ENCODE assay signal across 19 mouse cellular contexts in genomic region chr10:4374734-4375133, GRCm38 (mm10). TPM values are rescaled to one million over a fixed set of nuclear protein-coding genes. Genes with fewer than 3 reads are reported as not detected.
DNase-seq lines count a peak whose midpoint lies in the region; ATAC-seq and TF ChIP-seq lines count a peak whose summit lies in the region.
"Had no signal": no experiment of that assay in that cellular context is flagged by ENCODE, and none has a peak within 500 bp of the region (broad histone marks: within the 10 kb centered on the region; RNA-seq: fewer than 3 reads in every experiment).

No protein-coding gene starts in this region.

- no peak for ATAC-seq in forebrain, embryonic 11.5 days (replicated peaks; ENCODE audit: low FRiP score)
- no peak for ATAC-seq in forebrain, embryonic 15.5 days (replicated peaks)
- ATAC-seq: activated CD4-positive, CD25-positive, alpha-beta regulatory T cell, adult 4 months; forebrain, postnatal 0 days had no signal

- TF ChIP-seq EP300 in ES-Bruce4 (IDR thresholded peaks at IDR 0.05; ENCODE audit: insufficient read depth, low read depth, low read length) = no peak

- H3K4me1 ChIP-seq in forebrain, embryonic 11.5 days (replicated peaks; ENCODE audit: control insufficient read depth, insufficient read depth, low read length) = no peaks in the 10 kb centered on the region
- H3K4me1 ChIP-seq in forebrain, embryonic 15.5 days = no peaks in the 10 kb centered on the region
- H3K4me1 ChIP-seq in ES-Bruce4 (ENCODE audit: control insufficient read depth, insufficient read depth, low read length) = peaks cover 7% of the 10 kb centered on the region
- H3K4me1 ChIP-seq: embryonic facial prominence, embryonic 12.5 days; forebrain, embryonic 12.5 days had no signal

- H3K4me3 ChIP-seq in forebrain, embryonic 11.5 days (ENCODE audit: low read depth, low read length) = no peak overlapping the region
- no peak overlapping the region for H3K4me3 ChIP-seq in forebrain, embryonic 15.5 days
- H3K4me3 ChIP-seq in ES-Bruce4 (ENCODE audit: low read depth, low read length) = no peak overlapping the region
- H3K4me3 ChIP-seq: embryonic facial prominence, embryonic 10.5 days; embryonic facial prominence, embryonic 12.5 days; forebrain, embryonic 12.5 days had no signal

- no peak overlapping the region for H3K27ac ChIP-seq in forebrain, embryonic 11.5 days (ENCODE audit: low read depth, low read length)
- H3K27ac ChIP-seq in forebrain, embryonic 15.5 days (replicated peaks) = no peak overlapping the region
- H3K27ac ChIP-seq in ES-Bruce4 (ENCODE audit: insufficient read depth, low read length) = peak overlapping the region; percentile 96
- H3K27ac ChIP-seq: embryonic facial prominence, embryonic 10.5 days; embryonic facial prominence, embryonic 12.5 days; forebrain, embryonic 12.5 days had no signal

- TF ChIP-seq POLR2A in ES-Bruce4 (IDR thresholded peaks at IDR 0.05; ENCODE audit: insufficient read depth, low read length) = no peak

- no peak overlapping the region for H3K4me2 ChIP-seq in forebrain, embryonic 11.5 days (ENCODE audit: low read depth, low read length, severe bottlenecking)
- H3K4me2 ChIP-seq in forebrain, embryonic 15.5 days (replicated peaks) = no peak overlapping the region
- H3K4me2 ChIP-seq: embryonic facial prominence, embryonic 12.5 days; forebrain, embryonic 12.5 days had no signal

- no peaks in the 10 kb centered on the region; the same call in 1 of the 2 replicates for H3K36me3 ChIP-seq in forebrain, embryonic 11.5 days (ENCODE audit: control insufficient read depth, insufficient read depth, low read length)
- H3K36me3 ChIP-seq in forebrain, embryonic 15.5 days = no peaks in the 10 kb centered on the region
- no peaks in the 10 kb centered on the region for H3K36me3 ChIP-seq in ES-Bruce4 (ENCODE audit: control insufficient read depth, insufficient read depth, low read length, poor library complexity, severe bottlenecking)

- DNase-seq in forebrain, embryonic 11.5 days (ENCODE audit: low spot score) = peak; percentile 15
- peak; percentile 63 for DNase-seq in R1 (ENCODE audit: low read depth, low spot score)
- no peak for DNase-seq in layer of hippocampus, postnatal 36 days
- DNase-seq: adrenal gland, adult 8-10 months; adrenal gland, postnatal 14 days; adrenal gland, postnatal 36 days; B cell, adult 2 months; cerebellum, adult 11-12 months; cerebellum, adult 2 months; cerebellum, adult 9-10 months; cerebellum, postnatal 10 days; cerebellum, postnatal 25 days; forebrain, postnatal 0 days had no signal

- no peak overlapping the region for H3K9ac ChIP-seq in forebrain, embryonic 11.5 days (ENCODE audit: low read length)
- no peak overlapping the region for H3K9ac ChIP-seq in forebrain, embryonic 15.5 days (replicated peaks)
- no peak overlapping the region for H3K9ac ChIP-seq in ES-Bruce4 (ENCODE audit: low read depth, poor library complexity, severe bottlenecking)
- H3K9ac ChIP-seq: embryonic facial prominence, embryonic 12.5 days; forebrain, embryonic 12.5 days; forebrain, postnatal 0 days had no signal

- H3K27me3 ChIP-seq in forebrain, embryonic 11.5 days (ENCODE audit: control insufficient read depth, insufficient read depth, low read length) = no peaks in the 10 kb centered on the region
- no peaks in the 10 kb centered on the region for H3K27me3 ChIP-seq in forebrain, embryonic 15.5 days
- no peaks in the 10 kb centered on the region for H3K27me3 ChIP-seq in ES-Bruce4 (ENCODE audit: control insufficient read depth, insufficient read depth, low read length, poor library complexity, severe bottlenecking)
- H3K27me3 ChIP-seq: embryonic facial prominence, embryonic 12.5 days; forebrain, embryonic 12.5 days had no signal

- no peak for TF ChIP-seq CTCF in ES-Bruce4 (IDR thresholded peaks at IDR 0.05; ENCODE audit: low read depth, low read length)

- no peaks in the 10 kb centered on the region for H3K9me3 ChIP-seq in forebrain, embryonic 11.5 days (ENCODE audit: control insufficient read depth, low read length)
- no peaks in the 10 kb centered on the region for H3K9me3 ChIP-seq in forebrain, embryonic 15.5 days
- H3K9me3 ChIP-seq in ES-Bruce4 (replicated peaks; ENCODE audit: control insufficient read depth, insufficient read depth, low read length, poor library complexity, severe bottlenecking) = no peaks in the 10 kb centered on the region
- H3K9me3 ChIP-seq: embryonic facial prominence, embryonic 10.5 days; embryonic facial prominence, embryonic 12.5 days; forebrain, embryonic 12.5 days had no signal

- 93% methylated on average over 4 of the region's 4 CpGs for WGBS in forebrain, embryonic 11.5 days
- WGBS in forebrain, embryonic 15.5 days = 89% methylated on average over 4 of the region's 4 CpGs

RNA-seq across cellular contexts. Expression of gene Zbtb2, which starts 13.2 kb away (rescaled TPM):
- 21.2 and 21.8 TPM in 2 replicates for polyA plus RNA-seq in forebrain, embryonic 11.5 days (2014; fragmentation: Nextera tagmentation; extraction: Ambion mirVana)
- 17.8 and 18.4 TPM in 2 replicates for polyA plus RNA-seq in forebrain, embryonic 15.5 days (2015; fragmentation: Nextera tagmentation; extraction: Ambion mirVana)
- polyA plus RNA-seq in ES-Bruce4 (2011; ENCODE audit: insufficient read depth, insufficient read length, low read depth, missing spikeins) = 11.0 and 13.1 TPM in 2 replicates
- total RNA-seq in layer of hippocampus, postnatal 36 days (2021) = 10 to 100 TPM; 12.4 to 13.4 TPM

RNA-seq across cellular contexts. Expression of gene Rmnd1, which starts 57.5 kb away (rescaled TPM):
- 52.5 and 67.0 TPM in 2 replicates for polyA plus RNA-seq in forebrain, embryonic 11.5 days (2014; fragmentation: Nextera tagmentation; extraction: Ambion mirVana)
- 51.7 and 59.2 TPM in 2 replicates for polyA plus RNA-seq in forebrain, embryonic 15.5 days (2015; fragmentation: Nextera tagmentation; extraction: Ambion mirVana)
- 72.8 and 77.1 TPM in 2 replicates for polyA plus RNA-seq in ES-Bruce4 (2011; ENCODE audit: insufficient read depth, insufficient read length, low read depth, missing spikeins)
- 10 to 100 TPM; 39.5 to 40.6 TPM for total RNA-seq in layer of hippocampus, postnatal 36 days (2021)

RNA-seq across cellular contexts. Expression of gene Armt1, which starts 57.5 kb away (rescaled TPM):
- polyA plus RNA-seq in forebrain, embryonic 11.5 days (2014; fragmentation: Nextera tagmentation; extraction: Ambion mirVana) = 27.6 and 32.6 TPM in 2 replicates
- 14.3 and 15.0 TPM in 2 replicates for polyA plus RNA-seq in forebrain, embryonic 15.5 days (2015; fragmentation: Nextera tagmentation; extraction: Ambion mirVana)
- 80.4 and 84.0 TPM in 2 replicates for polyA plus RNA-seq in ES-Bruce4 (2011; ENCODE audit: insufficient read depth, insufficient read length, low read depth, missing spikeins)
- 10 to 100 TPM; 24.8 to 25.1 TPM for total RNA-seq in layer of hippocampus, postnatal 36 days (2021)

Comparison
In these comparisons a context has a peak if more than half of its experiments do, and no peak if none do; other contexts are left out.
1. DNase-seq: peak in forebrain, embryonic 11.5 days (single experiment) and R1 (single experiment); none in layer of hippocampus, postnatal 36 days (0 of 2).